Mouse (Mus musculus): ENCODE data around the gene Dkk2. TPM values are rescaled to one million over a fixed set of nuclear protein-coding genes. Genes with fewer than 3 reads are reported as not detected.
A peak's percentile ranks its signal among the peaks of the same experiment; 100 is the strongest.

Gene Dkk2
- polyA plus RNA-seq, 2 experiments: 0.24 to 0.35 TPM

- Histone ChIP-seq H3K9ac (replicated peaks) (no peak overlapping the region), H3K27ac (no peak overlapping the region), H3K9me3 (ENCODE audit: control insufficient read depth, low read length) (no peaks in the 10 kb centered on the region), H3K4me3 (ENCODE audit: insufficient read depth in 1 of 2, low read depth in 2 of 2, low read length in 2 of 2) (no peak overlapping the region), H3K27me3 (ENCODE audit: control insufficient read depth, insufficient read depth, low read length) (no peaks in the 10 kb centered on the region), H3K36me3 (replicated peaks; ENCODE audit: control insufficient read depth, insufficient read depth, low read depth) (no peaks in the 10 kb centered on the region), H3K4me2 (ENCODE audit: low read depth) (no peak overlapping the region), H3K4me1 (replicated peaks; ENCODE audit: control insufficient read depth in 2 of 2, insufficient read depth in 2 of 2, low read length in 1 of 2) (no peaks in the 10 kb centered on the region)
- 58% methylated on average over 6 of the region's 6 CpGs for WGBS (ENCODE audit: insufficient replicate concordance)
- no peak for ATAC-seq (ENCODE audit: insufficient read depth)
- DNase-seq (ENCODE audit: low read depth in 3 of 3, low spot score in 3 of 3): no peak
- no peak for TF ChIP-seq EP300 (IDR thresholded peaks at IDR 0.05; ENCODE audit: low read depth)
- no peak for TF ChIP-seq CTCF (IDR thresholded peaks at IDR 0.05; ENCODE audit: low read depth)
Observed at GRCm38 (mm10) chr3:132096296-132096695, 11.2 kb downstream of the Dkk2 start.

- no peak overlapping the region for H3K27ac ChIP-seq
- no peak for ATAC-seq (ENCODE audit: insufficient read depth)
- DNase-seq (ENCODE audit: low read depth in 3 of 3, low spot score in 3 of 3): no peak
Observed at GRCm38 (mm10) chr3:132100746-132101145, 15.7 kb downstream of the Dkk2 start.

DNA sequence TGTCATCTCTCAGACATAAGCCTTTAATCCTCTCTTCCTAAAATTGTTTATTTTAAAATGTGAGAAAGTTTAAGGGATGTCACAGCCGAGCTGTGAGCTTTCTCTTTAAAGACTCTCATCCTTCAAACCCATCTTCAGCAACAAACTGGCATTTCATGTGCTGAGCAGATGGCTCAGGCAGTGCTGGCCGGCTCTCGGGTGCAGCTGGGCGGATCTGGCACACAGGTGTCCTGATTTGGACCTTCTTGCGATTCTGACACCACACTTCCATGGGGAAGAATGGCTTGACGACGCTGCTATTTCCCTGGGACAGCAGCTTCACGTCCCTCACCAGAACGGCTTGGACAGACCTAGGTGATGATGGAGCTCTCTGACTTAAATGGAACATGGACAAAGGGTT lies 17.9 kb downstream of the Dkk2 start:
- TF ChIP-seq CTCF (IDR thresholded peaks at IDR 0.05; ENCODE audit: low read depth): no peak
- no peak for TF ChIP-seq EP300 (IDR thresholded peaks at IDR 0.05; ENCODE audit: low read depth)
- no peak overlapping the region for H3K9ac ChIP-seq (replicated peaks)
- H3K4me1 ChIP-seq (replicated peaks; ENCODE audit: control insufficient read depth in 2 of 2, insufficient read depth in 2 of 2, low read length in 1 of 2): peaks cover 0 to 3% of the 10 kb centered on the region in 2 experiments; a peak in 2 of 4 replicates
- no peak for DNase-seq (ENCODE audit: low read depth in 3 of 3, low spot score in 3 of 3)
- H3K27me3 ChIP-seq (ENCODE audit: control insufficient read depth, insufficient read depth, low read length): no peaks in the 10 kb centered on the region
- no peak overlapping the region for H3K4me3 ChIP-seq (ENCODE audit: insufficient read depth in 1 of 2, low read depth in 2 of 2, low read length in 2 of 2)
- no peak for ATAC-seq (ENCODE audit: insufficient read depth)
- H3K4me2 ChIP-seq (ENCODE audit: low read depth): no peak overlapping the region
- 41% methylated on average over 9 of the region's 9 CpGs for WGBS (ENCODE audit: insufficient replicate concordance)
- H3K27ac ChIP-seq: no peak overlapping the region
- no peaks in the 10 kb centered on the region for H3K36me3 ChIP-seq (replicated peaks; ENCODE audit: control insufficient read depth, insufficient read depth, low read depth)
- no peaks in the 10 kb centered on the region for H3K9me3 ChIP-seq (ENCODE audit: control insufficient read depth, low read length)

More at GRCm38 (mm10) chr3:132100746-132101145, 15.7 kb downstream of the Dkk2 start:
- peaks cover 0 to 3% of the 10 kb centered on the region in 2 experiments; a peak in 2 of 4 replicates for H3K4me1 ChIP-seq (replicated peaks; ENCODE audit: control insufficient read depth in 2 of 2, insufficient read depth in 2 of 2, low read length in 1 of 2)
- H3K4me3 ChIP-seq (ENCODE audit: insufficient read depth in 1 of 2, low read depth in 2 of 2, low read length in 2 of 2): no peak overlapping the region
- H3K9ac ChIP-seq (replicated peaks): no peak overlapping the region
- WGBS (ENCODE audit: insufficient replicate concordance): 44% methylated on average over 3 of the region's 3 CpGs
- no peak for TF ChIP-seq CTCF (IDR thresholded peaks at IDR 0.05; ENCODE audit: low read depth)
- TF ChIP-seq EP300 (IDR thresholded peaks at IDR 0.05; ENCODE audit: low read depth): no peak
- H3K27me3 ChIP-seq (ENCODE audit: control insufficient read depth, insufficient read depth, low read length): no peaks in the 10 kb centered on the region
- H3K36me3 ChIP-seq (replicated peaks; ENCODE audit: control insufficient read depth, insufficient read depth, low read depth): no peaks in the 10 kb centered on the region
- H3K9me3 ChIP-seq (ENCODE audit: control insufficient read depth, low read length): no peaks in the 10 kb centered on the region
- no peak overlapping the region for H3K4me2 ChIP-seq (ENCODE audit: low read depth)

DNA sequence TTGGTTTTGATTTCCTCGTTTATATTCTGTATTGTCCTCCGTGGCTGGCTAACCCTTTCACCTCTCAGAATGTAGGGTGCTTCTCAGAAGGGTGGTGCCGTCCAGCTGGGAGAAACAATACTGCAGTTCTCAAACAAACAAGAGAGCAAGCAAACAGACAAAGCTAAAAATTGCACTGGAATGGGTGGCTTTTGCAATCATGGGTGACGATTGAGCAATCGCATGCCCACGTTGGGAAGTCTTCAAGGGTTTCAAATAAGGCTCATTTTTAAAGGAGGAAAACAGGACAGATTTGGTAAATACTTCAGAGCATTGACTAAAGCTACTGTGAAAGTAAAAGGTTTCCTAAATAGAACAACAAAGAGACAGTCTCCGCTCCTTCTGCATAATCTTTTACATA lies 18.4 kb downstream of the Dkk2 start:
- Histone ChIP-seq H3K36me3 (replicated peaks; ENCODE audit: control insufficient read depth, insufficient read depth, low read depth) (no peaks in the 10 kb centered on the region), H3K9me3 (ENCODE audit: control insufficient read depth, low read length) (no peaks in the 10 kb centered on the region), H3K4me2 (ENCODE audit: low read depth) (no peak overlapping the region), H3K27me3 (ENCODE audit: control insufficient read depth, insufficient read depth, low read length) (no peaks in the 10 kb centered on the region), H3K4me3 (ENCODE audit: insufficient read depth in 1 of 2, low read depth in 2 of 2, low read length in 2 of 2) (no peak overlapping the region), H3K4me1 (replicated peaks; ENCODE audit: control insufficient read depth in 2 of 2, insufficient read depth in 2 of 2, low read length in 1 of 2) (peaks cover 0 to 3% of the 10 kb centered on the region in 2 experiments; a peak in 2 of 4 replicates), H3K9ac (replicated peaks) (no peak overlapping the region), H3K27ac (no peak overlapping the region)
- no peak for ATAC-seq (ENCODE audit: insufficient read depth)
- WGBS (ENCODE audit: insufficient replicate concordance): 42% methylated on average over 7 of the region's 7 CpGs
- TF ChIP-seq CTCF (IDR thresholded peaks at IDR 0.05; ENCODE audit: low read depth): no peak
- no peak for TF ChIP-seq EP300 (IDR thresholded peaks at IDR 0.05; ENCODE audit: low read depth)
- DNase-seq (ENCODE audit: low read depth in 3 of 3, low spot score in 3 of 3): no peak

DNA sequence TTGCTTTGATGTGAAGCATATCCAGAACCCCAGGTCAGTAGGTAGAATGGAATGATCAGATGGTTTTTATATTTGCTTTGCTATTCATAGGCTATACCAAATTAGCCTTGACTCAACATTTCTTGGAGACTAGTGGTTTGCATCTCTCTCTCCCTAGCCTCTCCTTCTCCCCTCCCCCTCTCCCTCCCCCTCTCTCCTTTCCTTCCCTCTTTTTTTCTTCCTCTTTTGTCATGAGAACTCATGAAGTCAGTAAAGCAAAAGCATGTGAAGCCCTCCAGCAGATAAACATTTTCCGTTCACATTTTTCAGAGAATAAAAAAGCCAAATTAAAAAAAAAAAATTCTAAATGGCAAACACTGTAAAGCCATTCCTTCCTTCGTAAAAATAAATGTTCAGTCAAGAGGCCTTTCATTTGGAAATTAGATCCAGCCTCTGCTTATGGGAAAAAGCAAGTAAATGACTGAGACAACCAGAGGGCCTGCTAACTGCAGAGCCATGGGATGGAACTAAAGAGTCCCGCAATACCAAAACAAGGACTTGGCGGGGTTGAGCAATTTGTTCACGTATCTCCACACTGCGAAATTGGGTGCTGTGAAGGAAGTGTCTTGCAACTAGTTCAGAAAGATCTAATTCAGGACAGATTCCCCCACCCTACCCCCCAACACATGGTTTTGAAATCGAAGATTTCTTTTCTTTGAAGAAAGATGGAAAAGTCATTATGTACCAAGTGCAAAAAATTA lies 30.9 kb downstream of the Dkk2 start:
- ATAC-seq (ENCODE audit: insufficient read depth): no peak
- H3K36me3 ChIP-seq (replicated peaks; ENCODE audit: control insufficient read depth, insufficient read depth, low read depth): no peaks in the 10 kb centered on the region
- H3K27me3 ChIP-seq (ENCODE audit: control insufficient read depth, insufficient read depth, low read length): no peaks in the 10 kb centered on the region
- H3K27ac ChIP-seq: no peak overlapping the region
- H3K9me3 ChIP-seq (ENCODE audit: control insufficient read depth, low read length): no peaks in the 10 kb centered on the region
- no peaks in the 10 kb centered on the region for H3K4me1 ChIP-seq (replicated peaks; ENCODE audit: control insufficient read depth in 2 of 2, insufficient read depth in 2 of 2, low read length in 1 of 2)
- peak in 1 of 3 experiments; percentile 1 for DNase-seq (ENCODE audit: low read depth in 3 of 3, low spot score in 3 of 3)
- no peak overlapping the region for H3K4me2 ChIP-seq (ENCODE audit: low read depth)
- 44% methylated on average over 7 of the region's 7 CpGs for WGBS (ENCODE audit: insufficient replicate concordance)
- TF ChIP-seq CTCF (IDR thresholded peaks at IDR 0.05; ENCODE audit: low read depth) (no peak), EP300 (IDR thresholded peaks at IDR 0.05; ENCODE audit: low read depth) (no peak)
- H3K9ac ChIP-seq (replicated peaks): no peak overlapping the region
- H3K4me3 ChIP-seq (ENCODE audit: insufficient read depth in 1 of 2, low read depth in 2 of 2, low read length in 2 of 2): no peak overlapping the region

Measured in liver, embryonic 14.5 days (tissue).